Mouse (Mus musculus) embryonic facial prominence, embryonic 11.5 days (tissue): Measurements from ENCODE around the gene Abtb1. TPM values are rescaled to one million over a fixed set of nuclear protein-coding genes. Genes with fewer than 3 reads are reported as not detected.

Source experiments
- ATAC-seq: fragments of 200-750 bp; cut with Nextera tagmentation; replicated peaks from 2 replicates; pipeline ENCODE4 v1.8.0; 2017; ENCODE audit warnings: low read depth; ENCODE audit not compliant: insufficient number of reproducible peaks, low FRiP score, low TSS enrichment
- DNase-seq: peaks from one replicate; pipeline ENCODE4 v3.0.0-alpha.2; 2015; ENCODE audit warnings: low spot score
- H3K27ac ChIP-seq: fragments of 300-500 bp; sonication (generic); replicated peaks from 2 replicates; pipeline ENCODE4 v1.5.1; 2014; ENCODE audit warnings: mild to moderate bottlenecking, low read depth, low read length, control low read depth
- H3K27me3 ChIP-seq: fragments of 300-500 bp; sonication (generic); 2 replicates; pipeline ENCODE4 v1.6.1; 2014; ENCODE audit warnings: mild to moderate bottlenecking, low read length, moderate library complexity, mixed read lengths; ENCODE audit not compliant: control insufficient read depth, insufficient read depth
- H3K36me3 ChIP-seq: fragments of 300-500 bp; sonication (generic); replicated peaks from 2 replicates; pipeline ENCODE4 v1.6.1; 2014; ENCODE audit warnings: low read depth, mild to moderate bottlenecking, low read length, moderate library complexity, mixed read lengths; ENCODE audit not compliant: control insufficient read depth, insufficient read depth
- H3K4me1 ChIP-seq: fragments of 300-500 bp; sonication (generic); 2 replicates; pipeline ENCODE4 v1.6.1; 2014; ENCODE audit warnings: low read length, mixed read lengths; ENCODE audit not compliant: control insufficient read depth, insufficient read depth
- H3K4me2 ChIP-seq: fragments of 300-500 bp; sonication (generic); 2 replicates; pipeline ENCODE4 v1.6.1; 2014; ENCODE audit warnings: low read depth, mild to moderate bottlenecking, control low read depth, low read length, moderate library complexity
- H3K4me3 ChIP-seq: fragments of 300-500 bp; sonication (generic); 2 replicates; pipeline ENCODE4 v1.5.1; 2014; ENCODE audit warnings: low read depth, low read length, control low read depth
- H3K9ac ChIP-seq: fragments of 300-500 bp; sonication (generic); replicated peaks from 2 replicates; pipeline ENCODE4 v1.6.1; 2014; ENCODE audit warnings: mild to moderate bottlenecking, control low read depth, low read length
- H3K9me3 ChIP-seq: fragments of 300-500 bp; sonication (generic); replicated peaks from 2 replicates; pipeline ENCODE4 v1.6.1; 2016; ENCODE audit warnings: mild to moderate bottlenecking, low read length, inconsistent platforms, mixed read lengths; ENCODE audit not compliant: control insufficient read depth
- WGBS: fragments of 180-500 bp; shearing (Covaris S2); extraction: QIAGEN DNeasy Blood & Tissue Kit; methylation state at CpG from one replicate; pipeline ENCODE4 v1.1.7; 2014; 5-methylcytosine and 5-hydroxymethylcytosine counted together
- polyA plus RNA-seq: library from polyadenylated mRNA; unstranded; fragments of >200 nt; fragmentation: Nextera tagmentation; extraction: Ambion mirVana; gene quantifications from 2 replicates; pipeline ENCODE4 v1.2.1, GENCODE M21; 2014

Abtb1 gene
- polyA plus RNA-seq, 1 experiment from 2014 or later, result 13.7 TPM

GRCm38 (mm10) chr6:88849270-88849669 lies 7.5 kb upstream of the Abtb1 start:
- 48% methylated on average over 4 of the region's 4 CpGs for WGBS
- Histone ChIP-seq H3K4me1 (no peaks in the 10 kb centered on the region), H3K4me3 (no peak overlapping the region), H3K27me3 (no peaks in the 10 kb centered on the region), H3K4me2 (no peak overlapping the region), H3K9ac (no peak overlapping the region), H3K9me3 (no peaks in the 10 kb centered on the region), H3K27ac (no peak overlapping the region), H3K36me3 (no peaks in the 10 kb centered on the region)
- ATAC-seq (no peak), DNase-seq (no peak)

GRCm38 (mm10) chr6:88847571-88847970 lies 5.8 kb upstream of the Abtb1 start:
- H3K36me3 ChIP-seq, result no peaks in the 10 kb centered on the region

GRCm38 (mm10) chr6:88844901-88845565 lies 3.2 kb upstream of the Abtb1 start:
- no peak for ATAC-seq
- H3K4me1 ChIP-seq, result peaks cover 7% of the 10 kb centered on the region; the same call in 1 of the 2 replicates
- H3K27me3 ChIP-seq, result no peaks in the 10 kb centered on the region

More at GRCm38 (mm10) chr6:88847571-88847970, 5.8 kb upstream of the Abtb1 start:
- Histone ChIP-seq H3K27me3 (no peaks in the 10 kb centered on the region), H3K4me3 (no peak overlapping the region), H3K9ac (no peak overlapping the region), H3K4me2 (no peak overlapping the region), H3K4me1 (peaks cover 3% of the 10 kb centered on the region; the same call in 1 of the 2 replicates), H3K27ac (no peak overlapping the region), H3K9me3 (no peaks in the 10 kb centered on the region)
- ATAC-seq, result no peak
- DNase-seq, result no peak
- WGBS, result 66% methylated on average over 2 of the region's 2 CpGs

GRCm38 (mm10) chr6:88843781-88844725 lies 2.3 kb upstream of the Abtb1 start:
- Histone ChIP-seq H3K4me2 (no peak overlapping the region), H3K9ac (no peak overlapping the region), H3K4me1 (peaks cover 7% of the 10 kb centered on the region; the same call in 1 of the 2 replicates), H3K27ac (no peak overlapping the region), H3K4me3 (no peak overlapping the region), H3K27me3 (no peaks in the 10 kb centered on the region), H3K9me3 (no peaks in the 10 kb centered on the region), H3K36me3 (no peaks in the 10 kb centered on the region)
- WGBS, result 74% methylated on average over 9 of the region's 9 CpGs
- ATAC-seq (no peak), DNase-seq (no peak)

More at GRCm38 (mm10) chr6:88844901-88845565, 3.2 kb upstream of the Abtb1 start:
- DNase-seq, result no peak
- WGBS, result 80% methylated on average over 7 of the region's 7 CpGs
- Histone ChIP-seq H3K36me3 (no peaks in the 10 kb centered on the region), H3K9me3 (no peaks in the 10 kb centered on the region), H3K4me3 (no peak overlapping the region), H3K4me2 (no peak overlapping the region), H3K9ac (no peak overlapping the region), H3K27ac (no peak overlapping the region)

GRCm38 (mm10) chr6:88843241-88843640 lies 1.5 kb upstream of the Abtb1 start:
- H3K9me3 ChIP-seq, result no peaks in the 10 kb centered on the region
- peak overlapping the region; percentile 91 for H3K4me2 ChIP-seq
- 73% methylated on average over 7 of the region's 7 CpGs for WGBS
- no peaks in the 10 kb centered on the region for H3K27me3 ChIP-seq
- peak overlapping the region; percentile 71; the same call in 1 of the 2 replicates for H3K27ac ChIP-seq
- peaks cover 7% of the 10 kb centered on the region; the same call in 1 of the 2 replicates for H3K4me1 ChIP-seq
- H3K9ac ChIP-seq, result peak overlapping the region; percentile 70
- H3K4me3 ChIP-seq, result peak overlapping the region; percentile 84
- DNase-seq, result no peak
- no peak for ATAC-seq
- no peaks in the 10 kb centered on the region for H3K36me3 ChIP-seq

GRCm38 (mm10) chr6:88842731-88843151 lies 957 bp upstream of the Abtb1 start:
- WGBS, result under 1% methylated on average over 28 of the region's 32 CpGs
- H3K4me1 ChIP-seq, result peaks cover 7% of the 10 kb centered on the region; the same call in 1 of the 2 replicates
- peak; percentile 39 for DNase-seq
- no peaks in the 10 kb centered on the region for H3K9me3 ChIP-seq
- peak overlapping the region; percentile 84 for H3K4me3 ChIP-seq
- no peaks in the 10 kb centered on the region; the same call in 1 of the 2 replicates for H3K36me3 ChIP-seq
- peak overlapping the region; percentile 71 for H3K27ac ChIP-seq
- H3K9ac ChIP-seq, result peak overlapping the region; percentile 70
- H3K27me3 ChIP-seq, result no peaks in the 10 kb centered on the region
- ATAC-seq, result no peak; the same call in 1 of the 2 replicates
- peak overlapping the region; percentile 91 for H3K4me2 ChIP-seq

- peaks cover 7% of the 10 kb centered on the region; the same call in 1 of the 2 replicates for H3K4me1 ChIP-seq
- peak overlapping the region; percentile 76 for H3K4me2 ChIP-seq
- DNase-seq (no peak), ATAC-seq (no peak)
- H3K27ac ChIP-seq, result peak overlapping the region; percentile 52; the same call in 1 of the 2 replicates
- H3K27me3 ChIP-seq, result no peaks in the 10 kb centered on the region
- WGBS, result 0% methylated on average over 22 of the region's 22 CpGs
- H3K36me3 ChIP-seq, result no peaks in the 10 kb centered on the region; the same call in 1 of the 2 replicates
- H3K9ac ChIP-seq, result peak overlapping the region; percentile 72
- peak overlapping the region; percentile 84 for H3K4me3 ChIP-seq
- H3K9me3 ChIP-seq, result no peaks in the 10 kb centered on the region
These were observed 337 bp downstream of the Abtb1 start for GRCm38 (mm10) chr6:88841514-88841780.
